Mouse (Mus musculus): ENCODE measurements around the gene Tbx1. TPM values are rescaled to one million over a fixed set of nuclear protein-coding genes. Genes with fewer than 3 reads are reported as not detected.
A peak's percentile ranks its signal among the peaks of the same experiment; 100 is the strongest.

Gene Tbx1
- polyA plus RNA-seq, 1 experiment: 3.3 TPM

DNA sequence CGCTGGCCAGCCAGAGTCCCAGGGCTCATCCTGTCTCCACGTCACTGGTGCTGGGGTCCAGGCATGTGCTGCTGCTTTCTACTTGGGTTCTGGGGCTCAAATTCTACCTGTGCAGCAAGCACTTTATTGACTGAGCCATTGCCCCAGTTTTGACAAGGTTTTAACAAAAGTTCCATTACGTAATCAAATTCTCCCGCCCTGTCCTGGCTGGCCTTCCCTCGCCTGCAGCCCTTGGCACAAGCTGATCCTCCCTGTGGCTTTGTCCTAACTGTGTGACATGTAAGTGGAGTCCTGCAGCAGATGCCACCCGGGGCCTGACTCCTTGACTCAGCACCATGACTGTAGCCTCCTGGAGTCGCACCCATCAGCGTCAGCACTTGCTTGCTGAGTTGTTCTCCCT lies 16.3 kb downstream of the Tbx1 start:
- TF ChIP-seq POLR2A (IDR thresholded peaks at IDR 0.05; ENCODE audit: low read depth, low read length): no peak
- TF ChIP-seq CTCF (IDR thresholded peaks at IDR 0.05; ENCODE audit: borderline replicate concordance, insufficient read depth, low read length): no peak
- Histone ChIP-seq H3K4me3 (ENCODE audit: insufficient read depth, low read length) (no peak overlapping the region), H3K4me1 (ENCODE audit: control insufficient read depth, insufficient read depth, low read length) (no peaks in the 10 kb centered on the region), H3K27ac (ENCODE audit: insufficient read depth, low read length) (no peak overlapping the region)

GRCm38 (mm10) chr16:18568599-18568998 lies 21.9 kb downstream of the Tbx1 start:
- Histone ChIP-seq H3K27ac (ENCODE audit: insufficient read depth, low read length) (no peak overlapping the region), H3K4me1 (ENCODE audit: control insufficient read depth, insufficient read depth, low read length) (no peaks in the 10 kb centered on the region), H3K4me3 (ENCODE audit: insufficient read depth, low read length) (no peak overlapping the region)
- TF ChIP-seq POLR2A (IDR thresholded peaks at IDR 0.05; ENCODE audit: low read depth, low read length) (no peak), CTCF (IDR thresholded peaks at IDR 0.05; ENCODE audit: borderline replicate concordance, insufficient read depth, low read length) (no peak)

GRCm38 (mm10) chr16:18564472-18564871 lies 26.0 kb downstream of the Tbx1 start:
- H3K4me3 ChIP-seq (ENCODE audit: insufficient read depth, low read length): no peak overlapping the region
- no peak for TF ChIP-seq POLR2A (IDR thresholded peaks at IDR 0.05; ENCODE audit: low read depth, low read length)
- TF ChIP-seq CTCF (IDR thresholded peaks at IDR 0.05; ENCODE audit: borderline replicate concordance, insufficient read depth, low read length): no peak
- no peak overlapping the region for H3K27ac ChIP-seq (ENCODE audit: insufficient read depth, low read length)
- no peaks in the 10 kb centered on the region for H3K4me1 ChIP-seq (ENCODE audit: control insufficient read depth, insufficient read depth, low read length)

- Histone ChIP-seq H3K4me1 (ENCODE audit: control insufficient read depth, insufficient read depth, low read length) (peaks cover 17% of the 10 kb centered on the region), H3K27ac (ENCODE audit: insufficient read depth, low read length) (no peak overlapping the region), H3K4me3 (ENCODE audit: insufficient read depth, low read length) (no peak overlapping the region)
- TF ChIP-seq CTCF (IDR thresholded peaks at IDR 0.05; ENCODE audit: borderline replicate concordance, insufficient read depth, low read length) (no peak), POLR2A (IDR thresholded peaks at IDR 0.05; ENCODE audit: low read depth, low read length) (no peak)
These were observed 34.0 kb downstream of the Tbx1 start for GRCm38 (mm10) chr16:18556461-18556860.

DNA sequence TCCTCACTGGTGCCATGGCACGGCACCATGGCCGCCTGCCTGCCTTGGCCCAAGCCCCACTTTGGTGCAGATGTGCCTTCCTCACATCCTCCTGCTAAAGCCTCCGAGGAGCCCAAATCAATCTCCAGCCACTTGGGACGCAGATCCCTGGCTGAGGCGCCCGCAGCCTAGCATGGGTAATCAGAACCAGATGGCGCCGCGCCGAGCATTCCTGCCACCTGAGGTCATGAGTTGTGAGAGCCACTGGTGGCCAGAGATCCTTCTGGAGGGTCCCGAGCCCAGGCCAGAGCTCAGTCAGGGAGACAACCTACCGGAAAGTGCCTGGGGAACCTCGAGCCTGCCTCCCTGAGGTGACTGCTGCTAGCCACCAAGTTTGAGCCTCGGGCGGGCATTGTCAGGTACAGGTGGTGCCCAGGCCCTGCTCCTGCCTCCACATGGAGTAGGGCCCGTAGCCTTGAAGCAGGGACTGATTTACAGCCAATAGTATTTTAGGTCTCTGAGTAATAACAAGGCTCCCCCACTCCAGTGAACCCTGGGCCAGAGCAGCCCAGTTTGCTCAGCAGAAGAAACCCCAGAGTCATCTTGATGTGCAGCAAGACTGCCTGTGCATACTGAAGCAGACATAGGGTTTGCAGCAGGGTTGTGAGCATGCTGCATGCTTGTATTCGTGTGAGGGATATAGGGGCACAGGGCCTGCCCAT lies 35.1 kb downstream of the Tbx1 start:
- peak overlapping the region; percentile 26; the same call in 1 of the 2 replicates for H3K27ac ChIP-seq (ENCODE audit: insufficient read depth, low read length)
- no peak for TF ChIP-seq CTCF (IDR thresholded peaks at IDR 0.05; ENCODE audit: borderline replicate concordance, insufficient read depth, low read length)
- TF ChIP-seq POLR2A (IDR thresholded peaks at IDR 0.05; ENCODE audit: low read depth, low read length): no peak
- peaks cover 17% of the 10 kb centered on the region for H3K4me1 ChIP-seq (ENCODE audit: control insufficient read depth, insufficient read depth, low read length)
- H3K4me3 ChIP-seq (ENCODE audit: insufficient read depth, low read length): no peak overlapping the region

GRCm38 (mm10) chr16:18554721-18555120 lies 35.8 kb downstream of the Tbx1 start:
- Histone ChIP-seq H3K4me3 (ENCODE audit: insufficient read depth, low read length) (no peak overlapping the region), H3K27ac (ENCODE audit: insufficient read depth, low read length) (no peak overlapping the region), H3K4me1 (ENCODE audit: control insufficient read depth, insufficient read depth, low read length) (peaks cover 17% of the 10 kb centered on the region)
- no peak for TF ChIP-seq CTCF (IDR thresholded peaks at IDR 0.05; ENCODE audit: borderline replicate concordance, insufficient read depth, low read length)
- TF ChIP-seq POLR2A (IDR thresholded peaks at IDR 0.05; ENCODE audit: low read depth, low read length): no peak

GRCm38 (mm10) chr16:18552106-18552710 lies 38.3 kb downstream of the Tbx1 start:
- H3K4me3 ChIP-seq (ENCODE audit: insufficient read depth, low read length): no peak overlapping the region
- TF ChIP-seq CTCF (IDR thresholded peaks at IDR 0.05; ENCODE audit: borderline replicate concordance, insufficient read depth, low read length) (no peak), POLR2A (IDR thresholded peaks at IDR 0.05; ENCODE audit: low read depth, low read length) (no peak)
- H3K4me1 ChIP-seq (ENCODE audit: control insufficient read depth, insufficient read depth, low read length): peaks cover 17% of the 10 kb centered on the region
- H3K27ac ChIP-seq (ENCODE audit: insufficient read depth, low read length): no peak overlapping the region

DNA sequence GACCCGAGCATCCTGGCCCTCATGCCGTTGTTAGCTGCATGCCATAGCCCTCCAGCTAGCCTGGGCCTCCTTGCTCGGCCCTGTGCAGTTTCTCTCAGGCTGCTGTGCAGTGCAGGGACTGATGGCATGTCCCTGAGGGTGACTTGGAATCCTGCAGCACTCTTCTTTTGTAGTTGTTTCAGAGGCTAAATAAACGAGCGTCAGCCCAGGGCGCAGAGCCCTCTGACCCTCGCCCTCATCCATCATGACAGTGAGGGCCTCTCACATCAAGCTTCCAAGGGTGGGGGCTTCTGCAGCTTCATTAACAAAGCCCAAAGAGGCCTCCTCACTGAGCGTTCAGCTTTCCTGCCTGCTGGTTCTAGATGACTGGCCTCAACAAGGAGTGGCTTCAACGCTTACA lies 38.9 kb downstream of the Tbx1 start:
- TF ChIP-seq POLR2A (IDR thresholded peaks at IDR 0.05; ENCODE audit: low read depth, low read length): no peak
- no peak for TF ChIP-seq CTCF (IDR thresholded peaks at IDR 0.05; ENCODE audit: borderline replicate concordance, insufficient read depth, low read length)
- no peak overlapping the region for H3K27ac ChIP-seq (ENCODE audit: insufficient read depth, low read length)
- H3K4me1 ChIP-seq (ENCODE audit: control insufficient read depth, insufficient read depth, low read length): peaks cover 17% of the 10 kb centered on the region
- no peak overlapping the region for H3K4me3 ChIP-seq (ENCODE audit: insufficient read depth, low read length)

DNA sequence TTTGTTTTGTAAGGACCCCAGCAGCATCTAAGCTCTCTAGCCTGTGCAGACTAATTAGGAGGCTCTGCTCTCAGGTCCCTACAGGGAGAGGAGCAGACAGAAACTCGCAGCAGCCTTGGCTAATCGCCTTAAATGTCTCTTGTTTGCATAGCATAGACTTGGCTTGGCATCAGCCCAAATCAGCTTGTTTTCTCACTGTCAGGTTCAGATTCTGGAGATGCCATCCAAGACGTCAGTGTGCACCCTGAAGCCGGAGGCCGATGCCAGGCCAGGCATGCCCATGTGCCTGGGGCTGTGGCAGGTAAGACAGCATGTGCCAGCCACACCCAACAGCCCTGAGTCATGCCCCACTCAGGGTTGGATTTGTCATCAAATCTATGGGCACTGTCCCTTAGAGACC lies 42.6 kb downstream of the Tbx1 start:
- H3K4me1 ChIP-seq (ENCODE audit: control insufficient read depth, insufficient read depth, low read length): no peaks in the 10 kb centered on the region
- no peak overlapping the region for H3K27ac ChIP-seq (ENCODE audit: insufficient read depth, low read length)
- H3K4me3 ChIP-seq (ENCODE audit: insufficient read depth, low read length): no peak overlapping the region
- TF ChIP-seq CTCF (IDR thresholded peaks at IDR 0.05; ENCODE audit: borderline replicate concordance, insufficient read depth, low read length) (no peak), POLR2A (IDR thresholded peaks at IDR 0.05; ENCODE audit: low read depth, low read length) (no peak)

DNA sequence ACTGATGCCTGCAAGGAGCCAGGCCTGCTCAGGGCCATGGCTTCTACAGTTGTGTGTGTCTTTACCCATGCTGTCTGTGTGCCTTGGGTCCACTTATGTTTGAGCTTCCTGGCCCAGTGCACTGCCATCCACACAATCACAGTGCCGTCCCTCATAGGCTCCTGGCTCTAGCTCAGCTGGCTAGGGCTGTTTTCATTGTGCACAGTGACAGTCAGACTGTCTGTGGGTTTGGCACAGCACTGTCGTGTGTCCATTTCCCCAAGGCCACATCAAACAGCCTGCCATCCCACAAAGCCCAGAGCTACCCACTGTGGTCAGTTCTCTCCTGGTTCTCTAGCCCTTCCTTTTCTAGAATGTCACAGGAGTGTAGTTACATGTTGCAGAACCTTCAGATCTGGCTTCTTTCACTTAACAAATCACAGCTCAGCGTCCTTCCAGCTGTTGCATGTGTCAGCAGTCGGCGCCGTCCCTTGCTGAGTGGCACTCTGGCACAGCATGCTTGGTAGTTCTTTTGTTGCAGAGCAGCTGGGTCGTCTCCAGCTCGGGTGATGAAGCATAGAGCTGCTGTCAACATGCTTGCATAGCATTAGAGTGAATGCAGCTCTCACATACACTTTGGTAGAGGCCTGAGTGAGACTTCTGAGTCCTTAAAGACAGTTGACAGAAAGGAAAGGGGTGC lies 47.2 kb downstream of the Tbx1 start:
- Histone ChIP-seq H3K27ac (ENCODE audit: insufficient read depth, low read length) (no peak overlapping the region), H3K4me1 (ENCODE audit: control insufficient read depth, insufficient read depth, low read length) (no peaks in the 10 kb centered on the region), H3K4me3 (ENCODE audit: insufficient read depth, low read length) (no peak overlapping the region)
- TF ChIP-seq POLR2A (IDR thresholded peaks at IDR 0.05; ENCODE audit: low read depth, low read length): no peak
- no peak for TF ChIP-seq CTCF (IDR thresholded peaks at IDR 0.05; ENCODE audit: borderline replicate concordance, insufficient read depth, low read length)

All from embryonic fibroblast, embryonic 13.5 days (primary cell).